Mouse (Mus musculus) c-Kit-positive CD71-positive TER-119-positive erythroid progenitor cells, embryonic 14.5 days (primary cell): ENCODE data around the gene Opn3.

ENCODE experiments used
- DNase-seq: peaks from one replicate; pipeline ENCODE4 v3.0.0-alpha.2; 2013; ENCODE audit warnings: low spot score

Gene Opn3

DNA sequence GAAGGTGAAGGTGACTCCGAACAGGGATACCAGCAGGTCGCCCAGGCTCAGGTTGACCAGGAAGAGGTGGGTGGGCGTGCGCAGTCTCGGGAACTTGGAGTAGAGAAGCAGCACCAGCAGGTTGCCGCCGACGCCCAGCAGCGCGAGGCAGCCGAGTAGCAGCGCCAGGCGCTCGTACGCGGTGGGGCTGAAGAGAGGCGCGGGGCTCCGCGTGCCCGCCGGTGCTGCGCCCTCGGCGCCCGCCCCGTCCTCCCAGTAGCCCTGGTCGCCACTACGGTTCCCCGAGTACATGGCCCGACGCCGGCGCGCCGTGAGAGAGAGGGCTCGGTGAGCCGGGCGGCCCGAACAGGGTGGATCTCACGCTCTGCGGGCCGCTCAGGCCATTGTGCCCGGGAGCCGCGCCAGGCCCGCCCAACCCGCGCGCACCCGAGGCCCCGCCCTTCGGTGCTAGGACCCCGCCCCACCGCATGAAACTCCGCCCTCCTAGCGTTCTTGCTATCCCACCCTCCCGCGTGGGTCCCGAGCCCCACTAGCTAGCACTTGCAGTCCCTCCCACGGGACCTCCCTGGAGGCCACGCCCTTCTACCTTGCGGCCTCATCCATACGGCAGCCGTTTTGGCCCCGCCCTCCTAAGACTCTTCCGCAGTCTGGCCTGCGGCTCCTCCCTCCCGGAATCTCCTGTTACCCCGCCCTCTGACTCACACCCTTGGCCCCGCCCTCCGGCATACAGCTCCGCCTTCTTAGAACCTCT, at the start of gene Opn3, which contains the start of gene Chml:
Gene Opn3 (minus strand): TSS at position 531 of the 751 bp plus-strand sequence.
Gene Chml (minus strand): TSS at position 656 of the 751 bp plus-strand sequence.
- DNase-seq: peak; percentile 98

GRCm38 (mm10) chr1:175725771-175726170, 33.2 kb upstream of the Opn3 start:
- DNase-seq: no peak

- no peak for DNase-seq
Observed at GRCm38 (mm10) chr1:175716832-175717231, 24.3 kb upstream of the Opn3 start.

DNA sequence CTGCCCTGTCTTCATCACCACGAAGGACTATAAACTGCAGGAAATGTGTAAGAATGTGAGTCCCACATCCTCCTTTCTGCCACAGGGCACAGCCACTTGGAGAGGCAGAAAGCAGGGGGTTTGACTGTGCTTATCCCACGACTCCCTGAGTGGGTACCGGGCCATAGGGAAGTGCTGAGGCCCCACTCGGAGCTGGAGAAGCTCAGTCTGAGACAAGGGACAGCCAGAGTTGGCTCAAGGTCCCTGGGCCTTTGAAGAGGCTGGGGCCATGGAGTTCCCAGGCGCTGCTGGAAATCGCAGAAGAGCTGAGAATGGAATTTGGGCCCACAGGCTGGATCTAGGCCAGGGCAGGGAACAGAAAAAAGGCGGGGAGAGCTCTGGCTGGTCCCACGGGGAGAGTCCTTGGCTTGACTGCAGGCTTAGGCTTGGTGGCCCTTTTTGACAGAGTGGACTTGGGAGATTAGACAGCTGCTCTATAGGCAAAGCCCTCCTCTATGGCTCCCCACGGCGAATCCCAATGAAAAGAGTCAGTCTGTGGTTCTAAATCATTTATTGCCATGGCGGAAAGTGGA, 19.8 kb upstream of the Opn3 start:
- no peak for DNase-seq

- no peak for DNase-seq
Observed at GRCm38 (mm10) chr1:175708013-175708412, 15.4 kb upstream of the Opn3 start.

DNA sequence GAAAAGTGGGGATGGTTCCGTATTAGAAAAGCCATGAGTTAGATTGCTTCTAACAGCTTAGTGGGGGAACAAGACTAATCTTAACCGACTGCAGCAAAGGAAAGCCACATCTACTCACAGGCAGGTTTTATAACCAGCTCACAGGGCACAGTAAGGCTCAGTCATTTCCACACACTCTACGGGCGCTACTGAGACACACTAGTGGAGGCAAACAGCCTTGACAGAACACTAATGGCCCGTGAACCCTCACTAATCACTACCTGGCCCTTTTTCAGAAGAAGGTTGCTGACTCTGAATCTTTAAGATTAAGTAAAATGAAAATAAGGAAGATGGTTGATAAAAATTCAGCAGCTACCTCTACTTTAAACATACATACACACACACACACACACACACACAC, 15.0 kb upstream of the Opn3 start:
- DNase-seq: no peak

DNA sequence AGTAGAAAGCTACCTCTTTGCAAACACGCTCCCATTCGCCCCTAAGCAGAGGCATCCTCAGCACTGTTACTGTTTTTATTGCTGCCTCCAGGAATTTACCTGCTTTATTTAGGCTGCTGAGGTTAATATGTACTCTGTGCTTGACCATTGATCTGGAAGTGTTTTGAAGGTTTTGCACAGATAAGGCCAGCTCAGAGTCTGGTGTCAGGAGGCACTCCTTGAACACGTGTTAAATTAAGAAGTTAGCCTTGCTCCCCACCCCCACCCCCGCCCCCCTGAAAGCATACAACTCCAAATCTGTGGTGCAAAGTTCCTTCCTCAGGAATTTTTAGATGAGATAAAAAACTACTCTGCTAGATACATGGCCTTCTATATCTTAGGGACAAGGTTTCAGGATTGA, 8.6 kb upstream of the Opn3 start:
- no peak for DNase-seq

- DNase-seq: no peak
Observed at GRCm38 (mm10) chr1:175699796-175700195, 7.2 kb upstream of the Opn3 start.

DNA sequence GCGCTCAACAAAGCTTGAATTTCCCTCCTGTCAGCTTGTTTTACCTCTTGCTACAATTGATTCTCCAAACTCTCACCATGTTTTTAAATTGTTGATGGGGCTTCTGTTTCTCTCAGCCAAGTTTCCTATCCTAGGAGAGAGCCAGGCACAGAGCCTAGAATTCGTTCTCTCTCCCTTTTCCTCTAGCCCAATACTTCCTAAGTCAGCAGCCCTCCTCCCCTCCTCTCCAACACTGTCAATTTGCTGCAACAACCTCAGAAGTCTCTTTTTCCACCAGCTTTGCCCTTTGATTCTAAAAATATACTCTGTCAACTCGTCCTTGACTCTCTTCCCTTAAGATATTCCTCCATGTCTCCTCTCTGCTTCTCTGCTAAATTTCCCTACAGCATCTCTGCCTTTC, 6.8 kb upstream of the Opn3 start:
- no peak for DNase-seq

GRCm38 (mm10) chr1:175698293-175698692, 5.7 kb upstream of the Opn3 start, which contains the start of gene Wdr64:
Gene Wdr64 (plus strand): TSS chr1:175698593.
- DNase-seq: no peak

GRCm38 (mm10) chr1:175693429-175693960, 919 bp upstream of the Opn3 start:
- peak; percentile 13 for DNase-seq

DNA sequence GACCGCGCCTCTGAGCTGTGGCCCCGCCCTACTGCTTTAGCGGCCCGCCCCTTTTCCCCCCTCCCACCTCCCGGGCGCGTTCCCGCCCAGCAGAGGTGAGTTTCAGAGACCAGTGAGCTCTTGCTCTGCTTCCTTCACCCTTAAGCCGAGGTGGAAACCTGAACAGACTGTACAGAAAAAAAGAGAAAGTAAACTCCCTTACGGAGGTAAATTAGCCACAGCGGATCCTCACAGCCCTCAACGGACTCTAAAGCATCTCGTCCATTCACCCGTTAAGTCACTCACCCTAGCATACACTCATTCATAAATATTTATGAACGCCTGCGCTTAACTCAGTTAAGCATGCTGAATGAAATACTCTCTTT, 403 bp upstream of the Opn3 start:
- DNase-seq: no peak

DNA sequence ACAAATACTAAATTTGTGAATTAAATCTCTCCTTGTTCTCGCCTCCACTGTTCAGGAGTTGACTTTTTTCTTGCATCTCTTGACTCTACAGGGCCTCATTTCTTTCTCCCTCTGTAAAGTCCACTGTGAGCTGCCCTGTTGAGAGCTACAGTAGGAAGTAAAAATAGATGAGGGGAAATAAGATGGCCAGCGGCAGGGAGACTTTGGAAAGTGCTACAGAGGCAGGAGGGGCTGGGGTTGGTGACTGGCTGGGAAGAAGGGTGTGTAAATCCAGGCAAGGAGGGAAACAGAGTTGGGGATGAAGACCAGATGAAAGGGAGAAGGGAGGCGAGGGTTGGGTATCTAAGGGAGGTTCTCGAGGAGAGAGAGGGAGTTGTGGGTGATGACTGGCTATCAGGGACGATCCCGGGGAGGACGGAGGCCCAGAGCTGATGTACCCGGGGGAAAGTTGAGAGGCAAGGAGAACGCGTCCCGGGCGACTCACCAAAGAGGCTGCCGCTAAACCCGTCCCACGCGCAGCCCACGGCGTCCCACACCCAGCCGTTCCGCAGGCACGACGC, 810 bp downstream of the Opn3 start:
- no peak for DNase-seq

DNA sequence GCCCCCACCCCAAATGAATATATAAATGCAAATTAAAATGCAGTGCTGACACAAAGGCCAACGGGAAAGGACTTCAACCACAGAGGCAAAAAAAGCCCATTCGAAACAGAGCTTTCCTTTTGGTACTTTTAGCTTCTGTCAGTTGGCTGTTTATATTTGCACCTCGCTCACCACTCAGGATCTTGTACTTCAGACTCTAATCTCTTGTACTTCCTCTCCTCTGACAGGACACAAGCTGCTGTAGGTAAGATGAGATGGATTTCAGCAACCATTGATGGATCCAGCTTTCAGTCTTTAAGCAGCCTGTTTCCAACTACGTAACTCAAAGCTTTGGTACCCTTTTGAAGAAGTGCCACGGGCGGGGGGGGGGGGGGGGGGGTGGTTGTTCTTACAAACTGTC, 11.6 kb downstream of the Opn3 start:
- DNase-seq: no peak

GRCm38 (mm10) chr1:175677459-175677858, 15.1 kb downstream of the Opn3 start:
- DNase-seq: no peak

- DNase-seq: no peak
Observed at GRCm38 (mm10) chr1:175675116-175675515, 17.5 kb downstream of the Opn3 start.

GRCm38 (mm10) chr1:175673563-175674325, 18.8 kb downstream of the Opn3 start:
- no peak for DNase-seq

GRCm38 (mm10) chr1:175671626-175672025, 20.9 kb downstream of the Opn3 start:
- DNase-seq: no peak

GRCm38 (mm10) chr1:175670042-175670441, 22.5 kb downstream of the Opn3 start:
- no peak for DNase-seq

- DNase-seq: no peak
Observed at GRCm38 (mm10) chr1:175669456-175669855, 23.1 kb downstream of the Opn3 start.

- DNase-seq: no peak
Observed at GRCm38 (mm10) chr1:175668666-175669405, 23.7 kb downstream of the Opn3 start.

GRCm38 (mm10) chr1:175659900-175660299, 32.7 kb downstream of the Opn3 start:
- DNase-seq: no peak
